Mouse (Mus musculus) ES-E14 (cell line): ENCODE results near the gene Mgat4a.

Source experiments
- CHD2 ChIP-seq: IDR thresholded peaks from 2 replicates; pipeline ENCODE4 v1.6.1; 2014; ENCODE audit warnings: mild to moderate bottlenecking, low read depth, low read length, inconsistent platforms
- MAFK ChIP-seq: IDR thresholded peaks from 2 replicates; pipeline ENCODE4 v1.6.1; 2014; ENCODE audit warnings: mild to moderate bottlenecking, low read depth, low read length, inconsistent platforms; ENCODE audit not compliant: insufficient read depth

DNA sequence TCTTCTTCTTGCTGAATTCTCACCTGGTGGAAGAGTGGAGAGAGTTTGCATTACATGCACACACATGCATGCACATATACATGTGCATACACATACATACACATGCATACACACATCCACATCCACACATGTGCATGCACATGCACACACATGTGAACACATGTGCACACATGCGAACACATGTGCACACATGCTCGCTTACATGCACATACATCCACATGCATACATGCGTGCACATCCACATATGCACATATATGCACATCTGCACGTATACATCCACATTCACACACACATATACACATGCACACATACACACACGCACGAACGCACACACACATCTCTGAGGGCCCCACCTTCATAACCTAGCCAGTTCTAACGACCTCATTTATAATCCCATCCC is 42.4 kb upstream of the Mgat4a start:
- TF ChIP-seq CHD2 (no peak), MAFK (no peak)
